Mouse (Mus musculus): ENCODE measurements around the gene Cntnap2. TPM values are rescaled to one million over a fixed set of nuclear protein-coding genes. Genes with fewer than 3 reads are reported as not detected.

The Cntnap2 gene
- total and polyA plus RNA-seq, 2 experiments: not detected

GRCm38 (mm10) chr6:47244642-47245041 is 2185.5 kb downstream of the Cntnap2 start:
- no peak for DNase-seq (ENCODE audit: extremely low read depth, low read depth, low spot score)
- no peak overlapping the region for H3K9ac ChIP-seq (ENCODE audit: low read depth, low read length)
- no peak overlapping the region for H3K4me3 ChIP-seq (ENCODE audit: insufficient read depth, low read depth, low read length)
- H3K79me2 ChIP-seq (ENCODE audit: control insufficient read depth, insufficient read depth, low read length): no peaks in the 10 kb centered on the region
- no peaks in the 10 kb centered on the region for H3K4me1 ChIP-seq (ENCODE audit: control insufficient read depth, insufficient read depth, low read length)
- no peak overlapping the region for H3K27ac ChIP-seq (replicated peaks; ENCODE audit: insufficient read depth, low read depth, low read length)
- TF ChIP-seq POLR2A (IDR thresholded peaks at IDR 0.05; ENCODE audit: extremely low read depth, insufficient read depth, low read length) (no peak), CTCF (IDR thresholded peaks at IDR 0.05; ENCODE audit: low read depth, low read length) (no peak)
- 25% methylated on average over 7 of the region's 7 CpGs for WGBS
- no peaks in the 10 kb centered on the region for H3K36me3 ChIP-seq (ENCODE audit: control insufficient read depth, insufficient read depth, low read length)
- peaks cover 8% of the 10 kb centered on the region; the same call in 1 of the 2 replicates for H3K27me3 ChIP-seq (ENCODE audit: control insufficient read depth, insufficient read depth, low read length)

DNA sequence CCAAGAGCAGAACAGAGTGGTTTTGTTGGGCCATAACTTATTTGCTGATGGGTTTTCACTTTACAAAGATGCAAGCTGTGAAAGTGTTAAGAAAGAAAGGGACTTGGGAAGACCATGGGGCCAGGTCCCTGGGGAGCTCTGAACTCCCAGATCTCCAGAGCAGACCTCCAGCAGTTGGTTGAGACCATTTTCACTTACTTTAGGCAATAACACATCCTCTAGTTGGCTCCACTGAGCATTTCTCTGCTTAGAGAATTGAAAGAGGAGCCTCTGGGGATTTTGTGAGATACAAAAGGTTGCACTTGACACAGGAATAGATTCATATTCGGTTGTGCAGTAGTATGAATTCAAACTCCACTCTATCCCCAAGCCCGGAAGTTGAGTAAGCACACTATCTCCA is 2196.1 kb downstream of the Cntnap2 start:
- H3K36me3 ChIP-seq (ENCODE audit: control insufficient read depth, insufficient read depth, low read length): no peaks in the 10 kb centered on the region
- no peak overlapping the region for H3K9ac ChIP-seq (ENCODE audit: low read depth, low read length)
- H3K4me3 ChIP-seq (ENCODE audit: insufficient read depth, low read depth, low read length): no peak overlapping the region
- no peak for TF ChIP-seq POLR2A (IDR thresholded peaks at IDR 0.05; ENCODE audit: extremely low read depth, insufficient read depth, low read length)
- TF ChIP-seq CTCF (IDR thresholded peaks at IDR 0.05; ENCODE audit: low read depth, low read length): no peak
- H3K27me3 ChIP-seq (ENCODE audit: control insufficient read depth, insufficient read depth, low read length): no peaks in the 10 kb centered on the region
- no peak for DNase-seq (ENCODE audit: extremely low read depth, low read depth, low spot score)
- no peaks in the 10 kb centered on the region for H3K79me2 ChIP-seq (ENCODE audit: control insufficient read depth, insufficient read depth, low read length)
- 78% methylated on average over 2 of the region's 2 CpGs for WGBS
- H3K27ac ChIP-seq (replicated peaks; ENCODE audit: insufficient read depth, low read depth, low read length): no peak overlapping the region
- H3K4me1 ChIP-seq (ENCODE audit: control insufficient read depth, insufficient read depth, low read length): no peaks in the 10 kb centered on the region

DNA sequence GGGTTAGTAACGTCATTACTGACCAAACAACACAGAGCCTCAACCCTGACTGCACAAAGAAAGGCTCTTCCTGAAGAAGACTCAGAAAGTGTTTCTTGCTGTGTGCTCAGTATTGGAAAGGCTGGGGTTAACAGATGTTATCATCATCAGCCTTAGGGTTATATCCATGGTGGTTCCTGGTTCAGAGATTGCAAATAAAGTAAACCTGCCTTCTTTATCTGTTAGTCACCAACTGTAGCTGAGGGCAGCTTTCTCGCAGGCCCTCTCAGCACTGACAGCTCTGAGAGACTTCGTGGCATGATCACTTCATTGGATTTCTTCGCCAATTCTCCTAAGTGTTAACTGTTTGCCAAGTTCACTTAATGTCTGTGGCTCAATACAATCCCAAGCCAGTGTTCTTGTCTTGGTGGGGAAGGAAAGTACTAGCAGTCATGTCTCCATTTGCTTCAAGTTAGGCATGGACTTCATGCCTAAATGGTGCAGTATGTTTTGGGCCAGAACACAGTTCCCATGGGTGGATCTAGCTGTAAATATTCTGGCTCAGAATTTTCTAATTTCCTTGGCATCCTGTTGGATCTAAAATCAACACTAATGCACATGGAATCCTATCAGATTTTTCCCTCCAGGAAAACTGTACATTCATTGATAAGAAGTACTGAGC is 2197.2 kb downstream of the Cntnap2 start:
- Histone ChIP-seq H3K9ac (ENCODE audit: low read depth, low read length) (no peak overlapping the region), H3K36me3 (ENCODE audit: control insufficient read depth, insufficient read depth, low read length) (no peaks in the 10 kb centered on the region), H3K27me3 (ENCODE audit: control insufficient read depth, insufficient read depth, low read length) (no peaks in the 10 kb centered on the region), H3K27ac (replicated peaks; ENCODE audit: insufficient read depth, low read depth, low read length) (no peak overlapping the region), H3K4me1 (ENCODE audit: control insufficient read depth, insufficient read depth, low read length) (no peaks in the 10 kb centered on the region), H3K79me2 (ENCODE audit: control insufficient read depth, insufficient read depth, low read length) (no peaks in the 10 kb centered on the region), H3K4me3 (ENCODE audit: insufficient read depth, low read depth, low read length) (no peak overlapping the region)
- DNase-seq (ENCODE audit: extremely low read depth, low read depth, low spot score): no peak
- 83% methylated on average over 4 of the region's 4 CpGs for WGBS
- no peak for TF ChIP-seq POLR2A (IDR thresholded peaks at IDR 0.05; ENCODE audit: extremely low read depth, insufficient read depth, low read length)
- no peak for TF ChIP-seq CTCF (IDR thresholded peaks at IDR 0.05; ENCODE audit: low read depth, low read length)

GRCm38 (mm10) chr6:47256918-47257506 is 2197.9 kb downstream of the Cntnap2 start:
- H3K79me2 ChIP-seq (ENCODE audit: control insufficient read depth, insufficient read depth, low read length): no peaks in the 10 kb centered on the region
- no peaks in the 10 kb centered on the region for H3K4me1 ChIP-seq (ENCODE audit: control insufficient read depth, insufficient read depth, low read length)
- no peak for TF ChIP-seq CTCF (IDR thresholded peaks at IDR 0.05; ENCODE audit: low read depth, low read length)
- TF ChIP-seq POLR2A (IDR thresholded peaks at IDR 0.05; ENCODE audit: extremely low read depth, insufficient read depth, low read length): no peak
- no peak overlapping the region for H3K9ac ChIP-seq (ENCODE audit: low read depth, low read length)
- H3K36me3 ChIP-seq (ENCODE audit: control insufficient read depth, insufficient read depth, low read length): no peaks in the 10 kb centered on the region
- DNase-seq (ENCODE audit: extremely low read depth, low read depth, low spot score): peak; percentile 8
- no peak overlapping the region for H3K27ac ChIP-seq (replicated peaks; ENCODE audit: insufficient read depth, low read depth, low read length)
- H3K4me3 ChIP-seq (ENCODE audit: insufficient read depth, low read depth, low read length): no peak overlapping the region
- no peaks in the 10 kb centered on the region for H3K27me3 ChIP-seq (ENCODE audit: control insufficient read depth, insufficient read depth, low read length)
- WGBS: 15% methylated on average over 3 of the region's 3 CpGs

DNA sequence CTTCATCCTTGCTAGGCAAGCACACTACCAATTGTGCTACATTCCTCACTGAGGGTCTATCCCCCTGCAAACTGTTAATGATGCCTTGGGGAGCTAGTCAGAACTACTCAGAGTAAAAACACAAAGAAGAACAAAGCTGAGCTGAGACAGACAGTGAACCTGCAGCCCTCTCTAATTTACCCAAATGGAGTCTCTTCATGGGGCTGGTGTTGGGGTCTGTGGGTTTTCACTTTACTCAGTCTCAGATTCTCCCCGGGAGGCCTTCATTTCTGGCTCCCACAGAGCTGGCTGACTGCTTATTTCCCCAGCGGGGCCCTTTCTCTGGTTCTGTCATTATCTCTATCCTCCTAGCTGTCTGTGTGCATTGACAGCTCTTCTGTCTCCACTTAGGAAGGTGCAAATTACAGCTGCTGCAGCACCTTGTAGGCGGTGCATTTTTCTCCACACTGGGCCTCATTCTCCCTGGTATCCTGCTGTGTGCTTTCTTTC is 2200.5 kb downstream of the Cntnap2 start:
- 68% methylated on average over 3 of the region's 3 CpGs for WGBS

GRCm38 (mm10) chr6:47267236-47267635 is 2208.1 kb downstream of the Cntnap2 start:
- no peak overlapping the region for H3K4me3 ChIP-seq (ENCODE audit: insufficient read depth, low read depth, low read length)
- H3K79me2 ChIP-seq (ENCODE audit: control insufficient read depth, insufficient read depth, low read length): no peaks in the 10 kb centered on the region
- H3K36me3 ChIP-seq (ENCODE audit: control insufficient read depth, insufficient read depth, low read length): no peaks in the 10 kb centered on the region
- TF ChIP-seq CTCF (IDR thresholded peaks at IDR 0.05; ENCODE audit: low read depth, low read length) (no peak), POLR2A (IDR thresholded peaks at IDR 0.05; ENCODE audit: extremely low read depth, insufficient read depth, low read length) (no peak)
- H3K27ac ChIP-seq (replicated peaks; ENCODE audit: insufficient read depth, low read depth, low read length): no peak overlapping the region
- no peaks in the 10 kb centered on the region for H3K27me3 ChIP-seq (ENCODE audit: control insufficient read depth, insufficient read depth, low read length)
- H3K4me1 ChIP-seq (ENCODE audit: control insufficient read depth, insufficient read depth, low read length): no peaks in the 10 kb centered on the region
- DNase-seq (ENCODE audit: extremely low read depth, low read depth, low spot score): no peak
- no peak overlapping the region for H3K9ac ChIP-seq (ENCODE audit: low read depth, low read length)
- 61% methylated on average over 3 of the region's 3 CpGs for WGBS

More for the DNA sequence above, 2200.5 kb downstream of the Cntnap2 start:
- no peak overlapping the region for H3K4me3 ChIP-seq (ENCODE audit: insufficient read depth, low read depth, low read length)
- H3K27me3 ChIP-seq (ENCODE audit: control insufficient read depth, insufficient read depth, low read length): no peaks in the 10 kb centered on the region
- DNase-seq (ENCODE audit: extremely low read depth, low read depth, low spot score): no peak
- no peak for TF ChIP-seq POLR2A (IDR thresholded peaks at IDR 0.05; ENCODE audit: extremely low read depth, insufficient read depth, low read length)
- no peak for TF ChIP-seq CTCF (IDR thresholded peaks at IDR 0.05; ENCODE audit: low read depth, low read length)
- no peaks in the 10 kb centered on the region for H3K79me2 ChIP-seq (ENCODE audit: control insufficient read depth, insufficient read depth, low read length)
- no peaks in the 10 kb centered on the region for H3K4me1 ChIP-seq (ENCODE audit: control insufficient read depth, insufficient read depth, low read length)
- H3K27ac ChIP-seq (replicated peaks; ENCODE audit: insufficient read depth, low read depth, low read length): no peak overlapping the region
- no peak overlapping the region for H3K9ac ChIP-seq (ENCODE audit: low read depth, low read length)
- H3K36me3 ChIP-seq (ENCODE audit: control insufficient read depth, insufficient read depth, low read length): no peaks in the 10 kb centered on the region

Data from liver, adult 2 months (tissue).